Mouse (Mus musculus) layer of hippocampus, postnatal 36 days (tissue): ENCODE data around the gene Rb1. TPM values are rescaled to one million over a fixed set of nuclear protein-coding genes. Genes with fewer than 3 reads are reported as not detected.

Source experiments
- DNase-seq, 2 experiments: peaks; one replicate each; pipeline ENCODE4 v3.0.0; 2022
- total RNA-seq, 2 experiments: library from RNA; stranded (reverse); gene quantifications; 2 replicates each; pipeline ENCODE4 v1.2.3; 2021

Gene Rb1
- total RNA-seq, 2 experiments from 2014 or later: 39.2 to 43.2 TPM

GRCm38 (mm10) chr14:73258181-73258580 lies 67.4 kb downstream of the Rb1 start:
- no peak for DNase-seq

GRCm38 (mm10) chr14:73257348-73257747 lies 68.3 kb downstream of the Rb1 start:
- DNase-seq: no peak

- DNase-seq: no peak
Measured at GRCm38 (mm10) chr14:73255426-73255970, 70.1 kb downstream of the Rb1 start.

- DNase-seq: no peak
Measured at GRCm38 (mm10) chr14:73254412-73254811, 71.2 kb downstream of the Rb1 start.

- DNase-seq: no peak
Measured at GRCm38 (mm10) chr14:73253453-73254251, 72.0 kb downstream of the Rb1 start.

- no peak for DNase-seq
Measured at GRCm38 (mm10) chr14:73252276-73252675, 73.3 kb downstream of the Rb1 start.

GRCm38 (mm10) chr14:73250056-73250455 lies 75.6 kb downstream of the Rb1 start:
- DNase-seq: no peak

- no peak for DNase-seq
Measured at GRCm38 (mm10) chr14:73244061-73244597, 81.5 kb downstream of the Rb1 start.

- no peak for DNase-seq
Measured at GRCm38 (mm10) chr14:73239857-73240256, 85.8 kb downstream of the Rb1 start.

GRCm38 (mm10) chr14:73239291-73239690 lies 86.3 kb downstream of the Rb1 start:
- no peak for DNase-seq

GRCm38 (mm10) chr14:73238498-73239250 lies 86.9 kb downstream of the Rb1 start:
- DNase-seq: no peak

GRCm38 (mm10) chr14:73237848-73238321 lies 87.7 kb downstream of the Rb1 start, which contains the start of gene Lpar6:
Lpar6 (plus strand) TSS chr14:73237895.
- DNase-seq: no peak

- DNase-seq: no peak
Measured at GRCm38 (mm10) chr14:73234468-73235031, 91.1 kb downstream of the Rb1 start.

- no peak for DNase-seq
Measured at GRCm38 (mm10) chr14:73231286-73231982, 94.2 kb downstream of the Rb1 start.

GRCm38 (mm10) chr14:73226849-73227248 lies 98.8 kb downstream of the Rb1 start:
- no peak for DNase-seq

GRCm38 (mm10) chr14:73226346-73226745 lies 99.3 kb downstream of the Rb1 start:
- DNase-seq: no peak

GRCm38 (mm10) chr14:73222316-73222970 lies 103.2 kb downstream of the Rb1 start:
- DNase-seq: no peak

- no peak for DNase-seq
Measured at GRCm38 (mm10) chr14:73217062-73217461, 108.6 kb downstream of the Rb1 start.

- DNase-seq: no peak
Measured at GRCm38 (mm10) chr14:73211477-73211876, 114.1 kb downstream of the Rb1 start.

- DNase-seq: no peak
Measured at GRCm38 (mm10) chr14:73210196-73210595, 115.4 kb downstream of the Rb1 start.

GRCm38 (mm10) chr14:73209262-73209661 lies 116.4 kb downstream of the Rb1 start:
- DNase-seq: no peak
